Mouse (Mus musculus) layer of hippocampus, postnatal 25 days (tissue): ENCODE results near the gene Zfp408. TPM values are rescaled to one million over a fixed set of nuclear protein-coding genes. Genes with fewer than 3 reads are reported as not detected.
A peak's percentile ranks its signal among the peaks of the same experiment; 100 is the strongest.

ENCODE experiments used
- DNase-seq, 2 experiments: peaks; one replicate each; pipeline ENCODE4 v3.0.0; 2022; ENCODE audit warnings: mixed read lengths in 2 of 2, low spot score in 1 of 2; ENCODE audit errors: extremely low spot score in 1 of 2
- total RNA-seq, 2 experiments: library from RNA; stranded (reverse); gene quantifications; 2 replicates each; pipeline ENCODE4 v1.2.3; 2021

Zfp408 gene
- total RNA-seq, 2 experiments from 2014 or later = 8.9 to 12.1 TPM

DNA sequence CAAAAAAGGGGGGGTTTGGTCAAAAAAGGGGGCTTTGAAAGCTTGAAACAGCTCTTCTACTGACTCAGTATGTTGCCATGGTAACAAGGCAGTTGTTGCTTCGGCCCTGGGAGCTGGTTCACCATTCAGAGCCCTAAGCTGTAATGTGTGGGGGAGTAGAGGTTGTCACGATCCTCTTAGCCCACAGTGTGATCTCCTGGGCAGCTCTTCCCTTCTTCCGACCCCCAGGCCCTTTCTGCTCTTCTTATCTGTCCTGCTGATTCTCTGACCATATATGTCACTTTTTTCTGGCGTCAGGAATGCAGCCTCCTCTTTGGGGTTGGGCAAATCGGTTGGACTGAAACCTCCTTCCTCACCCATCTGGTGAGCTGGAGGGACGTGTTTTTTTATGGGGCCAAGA is 3.3 kb upstream of the Zfp408 start:
- DNase-seq = peak in 1 of 2 experiments; percentile 30

DNA sequence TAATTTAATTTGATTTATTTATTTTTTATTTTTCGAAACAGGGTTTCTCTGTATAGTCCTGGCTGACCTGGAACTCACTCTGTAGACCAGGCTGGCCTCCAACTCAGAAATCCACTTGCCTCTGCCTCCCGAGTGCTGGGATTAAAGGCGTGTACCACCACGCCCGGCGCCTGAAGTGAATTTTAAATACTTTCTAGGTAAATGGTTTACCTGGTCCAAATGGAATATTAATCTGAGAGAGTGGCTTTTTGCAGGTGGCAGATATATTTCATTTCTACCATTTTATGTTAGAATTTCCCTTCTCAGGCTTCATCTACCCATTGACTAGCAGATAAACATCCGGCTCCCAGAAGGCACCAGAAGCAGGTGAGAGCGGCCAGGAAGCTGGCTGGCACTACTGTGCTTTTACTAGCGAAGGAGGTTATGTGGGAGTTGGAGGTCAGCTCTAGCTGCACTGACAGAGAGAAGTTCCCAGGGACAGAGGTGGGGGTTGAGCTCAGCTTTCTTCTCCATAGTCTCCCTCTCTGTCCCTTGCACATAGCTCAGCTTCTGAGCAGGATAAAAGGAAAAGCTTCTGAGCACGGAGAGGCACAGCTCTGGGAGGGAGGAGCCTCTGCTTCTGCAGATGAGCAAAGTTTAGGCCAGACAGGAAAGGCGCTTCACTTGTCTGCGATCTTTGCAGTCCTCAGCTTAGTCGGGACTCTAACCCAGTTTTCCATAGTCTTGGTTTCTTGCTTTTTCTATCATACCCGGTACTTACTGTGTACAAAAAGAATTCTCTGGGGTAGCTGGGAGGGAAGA is 2.1 kb upstream of the Zfp408 start:
- DNase-seq = no peak

DNA sequence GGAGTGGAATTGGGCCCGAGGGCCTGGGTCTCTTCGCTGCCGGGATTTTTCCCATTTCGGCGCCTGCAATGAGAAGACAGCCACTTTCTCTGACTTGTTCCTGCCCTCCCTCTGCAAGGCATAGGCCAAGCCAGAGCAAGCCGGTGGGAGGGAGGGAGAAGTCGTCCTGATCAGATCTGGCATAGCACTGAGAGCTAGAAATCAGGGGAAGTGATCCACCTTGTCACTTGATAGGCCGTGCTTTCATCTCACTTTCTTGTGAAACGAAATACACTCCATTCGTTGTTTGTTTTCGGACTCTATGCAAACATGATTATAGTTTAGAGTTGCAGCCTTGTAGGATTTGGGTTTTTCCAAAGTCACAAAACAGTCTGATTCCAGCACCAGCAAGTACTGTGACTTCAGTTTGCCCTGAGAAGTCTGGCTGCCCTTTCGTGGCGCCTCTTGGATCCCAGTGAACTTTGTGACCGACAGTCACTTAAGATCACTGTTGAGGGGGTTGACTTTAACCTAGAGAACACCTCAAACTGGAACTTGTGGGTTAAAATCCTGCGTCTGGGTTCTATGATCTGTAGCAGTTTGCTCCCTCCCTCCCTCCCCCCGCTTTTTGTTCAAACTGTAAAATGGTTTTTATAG is 887 bp upstream of the Zfp408 start:
- DNase-seq = no peak

- DNase-seq = no peak
Observed at GRCm38 (mm10) chr2:91649152-91649551, 439 bp downstream of the Zfp408 start.

DNA sequence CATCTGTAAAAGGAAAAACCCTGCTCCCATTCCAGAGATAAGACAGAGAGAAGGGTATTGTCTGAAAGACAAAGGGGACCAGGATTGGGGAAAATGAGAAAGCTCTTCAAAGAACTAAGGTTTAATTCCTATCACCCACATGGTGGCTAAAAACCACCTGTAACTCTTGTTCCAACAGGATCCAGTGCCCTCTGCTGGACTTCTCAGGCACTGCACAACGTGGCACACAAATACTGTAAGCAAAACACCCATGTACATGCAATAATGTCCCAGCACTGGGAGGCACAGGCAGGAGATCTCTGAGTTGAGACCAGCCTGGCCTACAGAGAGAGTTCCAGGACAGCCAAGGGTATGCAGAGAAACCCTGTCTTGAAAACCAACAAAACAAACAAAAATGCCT is 2.9 kb downstream of the Zfp408 start:
- DNase-seq = peak in 1 of 2 experiments; percentile 63

GRCm38 (mm10) chr2:91645811-91646210 is 3.8 kb downstream of the Zfp408 start:
- no peak for DNase-seq

DNA sequence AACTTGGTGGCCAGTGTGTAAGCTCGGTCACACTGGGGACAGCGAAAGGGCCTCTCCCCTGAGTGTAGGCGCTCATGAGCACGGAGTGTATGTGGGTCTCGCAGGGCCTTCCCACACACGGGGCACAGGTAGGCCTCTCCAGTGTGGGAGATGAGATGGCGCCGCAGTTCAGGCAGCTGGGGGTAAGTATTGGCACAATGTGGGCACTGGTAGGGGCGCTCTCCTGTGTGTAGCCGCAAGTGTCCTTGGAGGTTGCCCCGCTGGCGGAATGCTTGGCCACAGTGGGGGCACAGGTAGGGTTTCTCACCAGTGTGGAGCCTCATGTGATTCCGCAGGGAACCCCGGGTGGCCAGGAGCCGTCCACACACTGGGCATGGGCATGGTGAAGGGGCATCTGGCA is 4.2 kb downstream of the Zfp408 start:
- DNase-seq = no peak

GRCm38 (mm10) chr2:91644021-91644420 is 5.6 kb downstream of the Zfp408 start:
- DNase-seq = no peak

- DNase-seq = no peak
Observed at GRCm38 (mm10) chr2:91642825-91643415, 6.7 kb downstream of the Zfp408 start.

DNA sequence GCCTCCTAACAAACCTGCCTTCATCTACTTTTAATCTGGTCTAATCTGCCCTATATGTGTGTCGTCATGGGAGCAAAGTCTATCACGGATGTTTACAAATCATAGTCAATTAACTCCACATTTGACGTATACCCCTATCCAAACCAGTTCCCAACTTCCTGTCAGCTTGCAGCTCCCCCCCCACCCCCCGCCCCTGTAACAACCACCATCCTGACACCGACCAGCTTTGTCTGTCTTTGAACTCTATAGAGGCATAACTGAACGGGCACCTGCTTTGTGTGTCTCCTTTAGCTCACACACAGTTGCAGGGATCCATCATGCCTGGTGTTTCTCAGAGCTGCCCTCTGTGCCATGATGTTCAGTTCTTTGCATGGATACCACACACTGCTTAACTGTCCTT is 10.7 kb downstream of the Zfp408 start:
- DNase-seq = no peak

DNA sequence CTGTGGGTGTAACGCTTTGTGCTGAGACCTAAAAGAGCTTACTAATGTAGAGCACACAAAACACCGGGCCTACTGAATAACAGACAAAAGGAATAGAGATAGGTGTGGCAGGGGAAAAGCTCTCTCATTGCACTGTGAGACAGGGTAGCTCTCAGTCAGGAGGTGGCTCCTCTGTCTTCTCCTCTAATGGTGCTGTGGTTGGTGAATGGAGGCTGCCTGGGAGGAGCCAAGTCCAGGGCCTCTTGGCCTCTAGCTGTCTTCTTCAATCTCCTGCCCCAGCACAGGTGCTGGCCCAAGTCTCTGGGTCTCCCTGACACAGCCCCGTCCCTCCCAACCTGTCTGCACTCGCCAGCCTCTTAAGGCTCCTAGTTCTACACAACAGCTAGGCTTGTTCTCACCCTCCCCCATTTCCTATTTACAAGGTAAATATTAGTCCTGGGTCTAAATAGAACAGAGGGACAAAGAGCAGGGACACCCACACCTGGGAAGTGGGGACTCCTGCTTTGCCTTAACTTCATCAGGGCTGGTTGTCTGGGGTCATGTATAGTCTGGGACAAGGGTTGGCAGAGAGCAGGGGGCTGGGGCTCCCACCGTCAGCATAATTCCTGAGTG is 12.8 kb downstream of the Zfp408 start:
- DNase-seq = no peak

GRCm38 (mm10) chr2:91636229-91636628 is 13.4 kb downstream of the Zfp408 start, which contains the start of gene F2:
TSS of gene F2 (minus strand) at chr2:91636414.
- no peak for DNase-seq

GRCm38 (mm10) chr2:91635486-91635885 is 14.1 kb downstream of the Zfp408 start:
- DNase-seq = no peak

- DNase-seq = no peak
Observed at GRCm38 (mm10) chr2:91634841-91635240, 14.8 kb downstream of the Zfp408 start.

GRCm38 (mm10) chr2:91633334-91633977 is 16.1 kb downstream of the Zfp408 start:
- DNase-seq = no peak

DNA sequence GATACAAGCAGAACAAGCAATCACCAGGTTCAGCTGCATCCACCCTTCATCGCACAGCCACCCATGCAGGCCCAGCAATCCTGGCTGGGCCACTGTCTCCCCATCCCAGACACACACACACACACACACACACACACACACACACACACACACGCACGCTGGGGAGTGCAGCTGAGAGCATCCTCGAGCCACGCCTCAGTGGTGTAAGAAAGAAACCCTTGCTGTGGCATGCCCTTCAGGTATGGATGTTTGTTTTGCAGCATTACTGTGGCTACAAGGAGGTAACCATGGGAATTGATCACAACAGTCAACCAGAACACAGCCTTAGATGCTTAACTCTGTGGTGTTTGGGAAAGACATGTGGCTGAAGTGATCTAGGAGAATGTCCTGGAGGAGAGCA is 17.3 kb downstream of the Zfp408 start:
- no peak for DNase-seq

DNA sequence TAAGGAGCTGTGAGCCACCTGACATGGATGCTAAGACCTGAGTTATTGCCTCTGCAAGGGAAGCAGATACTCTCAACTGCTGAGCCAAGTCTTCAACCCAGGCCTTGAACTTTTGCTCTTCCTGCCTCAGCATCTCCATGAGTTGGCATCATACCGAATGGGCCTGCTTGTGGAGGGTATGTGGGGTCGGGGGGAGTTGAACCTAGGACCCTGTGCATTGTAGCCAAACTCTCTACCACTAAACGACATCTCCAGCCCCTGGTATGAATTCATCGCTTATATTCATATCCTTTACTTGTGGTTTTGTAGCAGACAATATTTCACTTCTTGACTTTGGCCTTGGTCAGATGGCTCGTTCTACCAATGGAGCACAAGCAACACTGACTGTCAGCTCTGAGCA is 17.8 kb downstream of the Zfp408 start:
- no peak for DNase-seq

DNA sequence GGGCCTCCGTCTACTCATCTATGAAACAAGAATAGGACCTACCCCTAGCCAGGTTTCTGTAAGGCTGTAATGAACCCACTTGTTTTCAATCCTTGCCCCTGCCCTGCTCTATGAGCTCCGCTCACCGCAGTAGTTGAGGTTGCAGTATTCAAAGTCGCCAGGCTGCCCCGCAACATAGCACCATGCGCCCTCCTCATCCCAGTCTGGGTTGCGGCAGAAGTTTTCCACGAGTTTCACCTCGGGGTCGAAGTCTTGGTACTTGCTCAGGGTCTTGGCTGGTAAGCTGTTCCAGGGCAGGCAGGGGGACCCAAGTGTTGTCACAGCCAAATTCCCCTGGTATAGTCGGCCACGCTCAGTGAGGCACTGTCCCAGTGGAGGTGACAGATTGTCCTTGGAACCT is 19.2 kb downstream of the Zfp408 start:
- DNase-seq = no peak

DNA sequence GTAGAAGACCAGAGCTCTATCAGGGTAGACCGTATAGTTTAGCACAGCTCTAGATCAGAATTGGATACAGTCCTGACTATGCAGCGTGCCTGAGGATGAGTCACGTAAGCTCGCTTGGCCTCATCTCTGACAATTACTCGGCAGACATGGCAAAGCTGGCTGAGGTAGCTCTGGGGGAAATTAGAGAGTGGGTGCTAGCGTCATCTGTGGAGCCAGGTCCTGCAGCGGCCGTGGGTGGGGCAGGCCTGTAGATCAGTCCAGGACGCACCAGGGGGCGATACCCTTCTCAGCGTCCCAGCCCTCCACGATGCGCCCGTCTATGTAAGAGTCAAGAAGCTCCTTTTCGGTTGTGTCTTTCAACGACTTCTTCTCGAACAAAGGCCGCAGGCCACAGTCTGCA is 19.9 kb downstream of the Zfp408 start:
- no peak for DNase-seq

DNA sequence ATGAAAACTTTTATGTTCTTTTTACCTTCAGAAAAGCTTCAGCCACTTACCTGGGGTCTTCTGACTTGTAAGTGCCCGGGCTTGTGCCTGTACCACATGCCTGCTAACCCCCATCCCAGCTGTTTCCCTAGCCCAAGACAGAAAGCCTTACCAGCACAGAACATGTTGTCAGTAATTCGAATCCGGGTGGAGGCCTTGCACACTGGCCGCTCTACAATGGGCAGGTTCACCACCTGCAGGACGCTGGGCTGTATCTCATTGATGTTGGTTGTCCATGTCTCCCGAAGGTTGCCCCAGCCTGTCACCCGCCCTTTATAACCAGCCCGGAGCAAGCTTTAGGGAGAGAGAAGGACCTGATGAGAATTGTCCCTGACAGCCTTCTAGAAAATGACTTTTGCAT is 21.4 kb downstream of the Zfp408 start:
- DNase-seq = no peak

- DNase-seq = no peak
Observed at GRCm38 (mm10) chr2:91627486-91627885, 22.1 kb downstream of the Zfp408 start.
